Mouse (Mus musculus) MEL (cell line): ENCODE measurements around the gene Tanc1. TPM values are rescaled to one million over a fixed set of nuclear protein-coding genes. Genes with fewer than 3 reads are reported as not detected.

Experiments used
- DNase-seq: peaks from one replicate; pipeline ENCODE4 v3.0.0; 2011; ENCODE audit warnings: low read depth, low spot score
- H3K27ac ChIP-seq: 2 replicates; pipeline ENCODE4 v1.5.1; 2012; ENCODE audit warnings: low read depth, mild to moderate bottlenecking, control low read depth, low read length, moderate library complexity; ENCODE audit not compliant: control insufficient read depth
- H3K27me3 ChIP-seq, 2 experiments: fragments of 150-350 bp in 1 of 2; sonication (generic) in 1 of 2; 2 replicates each; pipeline ENCODE4 v1.6.1; 2012; ENCODE audit warnings: low read length in 2 of 2, mild to moderate bottlenecking in 2 of 2, improper control_type of control experiment in 1 of 2, moderate library complexity in 1 of 2; ENCODE audit not compliant: insufficient read depth in 2 of 2, control insufficient read depth in 1 of 2
- H3K36me3 ChIP-seq, 2 experiments: 2 replicates each; pipeline ENCODE4 v1.6.1; 2012 to 2014; ENCODE audit warnings: low read length in 2 of 2, improper control_type of control experiment in 1 of 2, inconsistent platforms in 1 of 2, mild to moderate bottlenecking in 1 of 2; ENCODE audit not compliant: insufficient read depth in 2 of 2, control insufficient read depth in 1 of 2
- H3K4me1 ChIP-seq, 2 experiments: fragments of 150-350 bp in 1 of 2; sonication (generic) in 1 of 2; 2 replicates each; pipeline ENCODE4 v1.6.1; 2012; ENCODE audit warnings: low read length in 2 of 2, improper control_type of control experiment in 1 of 2, mild to moderate bottlenecking in 1 of 2; ENCODE audit not compliant: insufficient read depth in 2 of 2, control insufficient read depth in 1 of 2
- H3K4me3 ChIP-seq, 2 experiments: fragments of 150-350 bp in 1 of 2; sonication (generic) in 1 of 2; 2 replicates each; pipeline ENCODE4 v1.5.1; 2012; ENCODE audit warnings: low read depth in 2 of 2, low read length in 2 of 2, mild to moderate bottlenecking in 2 of 2, moderate library complexity in 2 of 2, control low read depth in 1 of 2, improper control_type of control experiment in 1 of 2; ENCODE audit not compliant: control insufficient read depth in 1 of 2, insufficient read depth in 1 of 2
- H3K79me2 ChIP-seq: 2 replicates; pipeline ENCODE4 v1.6.1; 2012; ENCODE audit warnings: mild to moderate bottlenecking, low read length, moderate library complexity; ENCODE audit not compliant: control insufficient read depth, poor library complexity, insufficient read depth
- H3K9ac ChIP-seq: 2 replicates; pipeline ENCODE4 v1.6.1; 2012; ENCODE audit warnings: low read depth, mild to moderate bottlenecking, control low read depth, low read length, moderate library complexity; ENCODE audit not compliant: control insufficient read depth, poor library complexity, severe bottlenecking
- H3K9me3 ChIP-seq: fragments of 150-350 bp; sonication (generic); replicated peaks from 2 replicates; pipeline ENCODE4 v1.6.1; 2012; ENCODE audit warnings: mild to moderate bottlenecking, low read length, improper control_type of control experiment, moderate library complexity; ENCODE audit not compliant: insufficient read depth
- E2F4 ChIP-seq: IDR thresholded peaks from 2 replicates; pipeline ENCODE4 v1.6.1; 2011; ENCODE audit warnings: low read depth, low read length, improper control_type of control experiment, borderline replicate concordance
- EP300 ChIP-seq, 2 experiments: IDR thresholded peaks; 2 replicates each; pipeline ENCODE4 v1.6.1; 2011; ENCODE audit warnings: improper control_type of control experiment in 2 of 2, low read length in 2 of 2, low read depth in 1 of 2, mild to moderate bottlenecking in 1 of 2
- ETS1 ChIP-seq: IDR thresholded peaks from 2 replicates; pipeline ENCODE4 v1.6.1; 2012; ENCODE audit warnings: low read depth, mild to moderate bottlenecking, inconsistent platforms, low read length, improper control_type of control experiment, moderate library complexity
- GATA1 ChIP-seq: IDR thresholded peaks from 2 replicates; pipeline ENCODE4 v1.6.1; 2011; ENCODE audit warnings: low read depth, low read length, improper control_type of control experiment
- HCFC1 ChIP-seq: IDR thresholded peaks from 2 replicates; pipeline ENCODE4 v1.6.1; 2012; ENCODE audit warnings: low read depth, mild to moderate bottlenecking, inconsistent platforms, low read length, improper control_type of control experiment, moderate library complexity
- JUND ChIP-seq: IDR thresholded peaks from 2 replicates; pipeline ENCODE4 v1.6.1; 2011; ENCODE audit warnings: low read depth, mild to moderate bottlenecking, improper control_type of control experiment, low read length
- MAZ ChIP-seq: IDR thresholded peaks from 2 replicates; pipeline ENCODE4 v1.6.1; 2012; ENCODE audit warnings: low read depth, mild to moderate bottlenecking, inconsistent platforms, low read length, improper control_type of control experiment
- POLR2AphosphoS5 ChIP-seq: IDR thresholded peaks from 2 replicates; pipeline ENCODE4 v1.6.1; 2012; ENCODE audit warnings: low read depth, borderline replicate concordance, mild to moderate bottlenecking, inconsistent platforms, low read length, moderate library complexity, mixed read lengths
- RAD21 ChIP-seq: IDR thresholded peaks from 2 replicates; pipeline ENCODE4 v1.6.1; 2011; ENCODE audit warnings: mild to moderate bottlenecking, low read depth, low read length, improper control_type of control experiment
- SIN3A ChIP-seq: IDR thresholded peaks from 2 replicates; pipeline ENCODE4 v1.6.1; 2012; ENCODE audit warnings: low read length, improper control_type of control experiment, inconsistent platforms
- TAL1 ChIP-seq: IDR thresholded peaks from 2 replicates; pipeline ENCODE4 v1.6.1; 2012; ENCODE audit warnings: mild to moderate bottlenecking, inconsistent platforms, low read length, moderate library complexity, mixed read lengths
- TBP ChIP-seq: IDR thresholded peaks from 2 replicates; pipeline ENCODE4 v1.8.0; 2011; ENCODE audit warnings: low read depth, low read length, improper control_type of control experiment
- TCF12 ChIP-seq: IDR thresholded peaks from 2 replicates; pipeline ENCODE4 v1.6.1; 2014; ENCODE audit warnings: low read depth, mild to moderate bottlenecking, inconsistent platforms, low read length, improper control_type of control experiment, moderate library complexity
- ZKSCAN1 ChIP-seq: IDR thresholded peaks from 2 replicates; pipeline ENCODE4 v1.6.1; 2012; ENCODE audit warnings: low read depth, mild to moderate bottlenecking, inconsistent platforms, low read length, improper control_type of control experiment, moderate library complexity
- polyA plus RNA-seq, 2 experiments: library from polyadenylated mRNA; stranded (reverse) in 1 of 2; unstranded in 1 of 2; fragments of >175 nt in 1 of 2; fragments of >200 nt in 1 of 2; gene quantifications; 2 replicates each; pipeline versions ENCODE4 v1.2.1 to v1.2.4; 2012; ENCODE audit warnings: low replicate concordance in 2 of 2, low read depth in 1 of 2; ENCODE audit not compliant: insufficient read length in 2 of 2, insufficient read depth in 1 of 2, missing spikeins in 1 of 2
- total RNA-seq: library from RNA; depleted of rRNA; stranded (reverse); fragments of 300-350 nt; gene quantifications from 2 replicates; pipeline ENCODE4 v1.2.3, GENCODE M21; 2012

Tanc1 gene
- total and polyA plus RNA-seq, 3 experiments = 0.54 to 0.78 TPM; not detected in 1

DNA sequence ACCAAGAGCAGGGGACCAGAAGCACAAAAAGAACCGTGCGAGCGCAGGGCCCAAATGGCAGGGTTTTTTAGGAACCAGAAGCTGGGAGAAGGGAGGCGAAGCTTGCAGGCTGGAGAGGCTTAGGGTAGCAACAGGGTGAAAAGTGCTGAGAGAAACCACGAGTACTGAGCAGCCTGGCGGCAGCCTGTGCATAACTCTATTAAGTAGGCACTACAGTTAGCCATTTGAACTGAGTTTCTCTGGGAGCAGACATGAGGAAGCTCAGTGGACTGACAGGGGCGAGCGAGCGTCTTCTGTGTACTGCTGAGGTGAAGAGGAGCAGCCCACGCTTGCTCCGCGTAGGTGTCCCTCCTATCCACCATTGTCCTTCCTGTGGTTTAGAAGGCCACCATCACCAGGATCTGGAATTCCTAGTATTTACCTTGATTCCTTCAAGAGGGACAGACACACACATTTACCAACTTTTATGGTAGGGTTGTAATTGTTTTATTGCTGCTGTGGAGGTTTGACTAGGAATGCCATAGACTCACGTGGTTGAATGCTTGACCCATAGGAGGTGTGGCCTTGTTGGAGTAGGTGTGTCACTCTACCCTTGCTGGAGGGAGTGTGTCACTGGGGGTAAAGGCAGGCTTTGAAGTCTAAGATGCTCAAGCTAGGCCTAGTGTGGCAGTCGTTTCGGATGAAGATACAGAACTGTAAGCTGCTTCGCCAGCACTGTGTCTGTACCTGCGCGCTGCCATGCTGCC is 25.4 kb downstream of the Tanc1 start:
- Histone ChIP-seq H3K9ac (no peak overlapping the region), H3K4me3 (no peak overlapping the region), H3K4me1 (no peaks in the 10 kb centered on the region), H3K27ac (no peak overlapping the region), H3K27me3 (no peaks in the 10 kb centered on the region), H3K79me2 (no peaks in the 10 kb centered on the region), H3K36me3 (no peaks in the 10 kb centered on the region), H3K9me3 (no peaks in the 10 kb centered on the region)
- TF ChIP-seq MAZ = no peak
- no peak for TF ChIP-seq ETS1
- no peak for TF ChIP-seq SIN3A
- TF ChIP-seq POLR2AphosphoS5 = no peak
- DNase-seq = no peak

DNA sequence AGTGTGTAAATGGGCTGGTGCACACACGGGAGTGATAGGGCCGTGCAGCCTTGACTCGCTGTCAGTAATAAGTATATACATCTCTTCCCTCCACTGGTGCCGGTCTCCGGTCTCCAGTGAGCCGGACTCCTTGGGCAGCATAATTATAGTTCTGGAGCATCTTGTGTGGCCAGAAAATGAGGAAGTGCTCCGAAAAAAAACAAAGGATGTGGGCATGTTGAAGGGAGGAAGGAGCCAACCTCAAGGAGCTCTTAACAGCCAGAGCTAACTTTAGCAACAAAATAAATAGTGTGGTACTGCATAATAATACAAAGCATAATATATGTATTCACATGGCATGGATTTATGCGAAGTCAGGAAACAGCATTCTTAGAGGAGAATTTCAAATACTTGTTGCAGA is 30.9 kb downstream of the Tanc1 start:
- no peak overlapping the region for H3K9ac ChIP-seq
- no peaks in the 10 kb centered on the region for H3K4me1 ChIP-seq
- DNase-seq = no peak
- H3K27ac ChIP-seq = no peak overlapping the region
- H3K9me3 ChIP-seq = no peaks in the 10 kb centered on the region
- H3K27me3 ChIP-seq = no peaks in the 10 kb centered on the region
- TF ChIP-seq HCFC1 = no peak
- H3K4me3 ChIP-seq = no peak overlapping the region
- no peaks in the 10 kb centered on the region for H3K36me3 ChIP-seq
- no peaks in the 10 kb centered on the region for H3K79me2 ChIP-seq

DNA sequence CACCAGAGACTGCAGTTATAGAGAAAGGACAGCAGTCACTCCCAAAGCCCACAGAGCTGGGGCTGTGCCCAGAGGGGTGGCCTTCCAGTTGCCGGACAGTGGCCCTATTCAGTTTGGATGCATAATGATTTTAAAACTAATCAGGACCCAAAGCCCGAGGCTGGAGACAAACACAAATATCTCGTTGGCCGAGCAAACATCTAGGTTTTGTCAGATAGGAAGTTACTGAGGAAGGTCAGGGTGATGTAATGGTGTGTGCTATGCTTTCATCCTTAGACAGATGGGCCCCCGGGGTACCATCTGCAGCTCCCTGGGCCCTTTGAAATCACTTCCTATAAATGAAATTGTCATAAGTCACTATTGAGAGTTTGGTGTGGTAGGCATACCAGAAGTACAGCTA is 33.0 kb downstream of the Tanc1 start:
- H3K27ac ChIP-seq = no peak overlapping the region
- no peaks in the 10 kb centered on the region for H3K27me3 ChIP-seq
- H3K79me2 ChIP-seq = no peaks in the 10 kb centered on the region
- H3K9me3 ChIP-seq = no peaks in the 10 kb centered on the region
- H3K36me3 ChIP-seq = no peaks in the 10 kb centered on the region
- H3K4me3 ChIP-seq = no peak overlapping the region
- DNase-seq = no peak
- TF ChIP-seq EP300 (IDR thresholded peaks at IDR 0.05; ENCODE audit: low read depth in 1 of 2, low read length in 2 of 2) = no peak
- TF ChIP-seq JUND = no peak
- TF ChIP-seq E2F4 = no peak
- no peak overlapping the region for H3K9ac ChIP-seq
- no peaks in the 10 kb centered on the region for H3K4me1 ChIP-seq

DNA sequence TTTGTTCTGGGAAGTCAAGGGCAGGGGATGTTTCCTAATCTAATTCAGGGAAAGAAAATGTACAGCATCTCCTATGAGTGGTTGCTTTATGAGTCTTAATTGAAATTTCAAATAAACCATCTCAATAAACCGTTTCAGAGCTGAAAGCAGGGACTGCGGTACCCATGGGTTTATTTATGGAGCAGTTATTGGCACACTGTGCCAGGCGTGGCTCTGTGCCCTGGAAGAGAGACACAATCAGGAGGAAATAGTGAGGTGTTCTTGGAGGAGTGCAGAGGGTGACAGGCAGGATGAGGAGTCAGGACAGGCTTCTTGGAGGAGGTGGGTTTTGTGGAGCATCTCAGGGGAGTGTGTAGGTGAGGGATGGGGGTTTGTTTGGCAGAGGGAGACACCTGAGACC is 33.7 kb downstream of the Tanc1 start:
- TF ChIP-seq TAL1 (no peak), RAD21 (no peak), GATA1 (no peak), ZKSCAN1 (no peak), TBP (no peak), TCF12 (no peak)
- TF ChIP-seq, all 39 proteins: peak for 0
- no peaks in the 10 kb centered on the region for H3K79me2 ChIP-seq
- no peak overlapping the region for H3K4me3 ChIP-seq
- H3K9ac ChIP-seq = no peak overlapping the region
- DNase-seq = no peak
- H3K36me3 ChIP-seq = no peaks in the 10 kb centered on the region
- no peaks in the 10 kb centered on the region for H3K9me3 ChIP-seq
- no peak overlapping the region for H3K27ac ChIP-seq
- no peaks in the 10 kb centered on the region for H3K4me1 ChIP-seq
- no peaks in the 10 kb centered on the region for H3K27me3 ChIP-seq
